ENCODE assay signal across 27 mouse cellular contexts in genomic region chr12:112514897-112515296, GRCm38 (mm10). TPM values are rescaled to one million over a fixed set of nuclear protein-coding genes. Genes with fewer than 3 reads are reported as not detected.
A peak's percentile ranks its signal among the peaks of the same experiment; 100 is the strongest.
DNase-seq lines count a peak whose midpoint lies in the region; ATAC-seq and TF ChIP-seq lines count a peak whose summit lies in the region.
"Had no signal": no experiment of that assay in that cellular context is flagged by ENCODE, and none has a peak within 500 bp of the region (broad histone marks: within the 10 kb centered on the region; RNA-seq: fewer than 3 reads in every experiment).

No protein-coding gene starts in this region.

- H3K4me1 ChIP-seq in hindbrain, postnatal 0 days (ENCODE audit: insufficient read depth, low read length): 0 out of 2 replicates have a peak, but pooled peaks cover 12% of the 10 kb centered on the region
- peaks cover 39% of the 10 kb centered on the region for H3K4me1 ChIP-seq in hindbrain, embryonic 13.5 days (replicated peaks)
- peaks cover 0 to 15% of the 10 kb centered on the region in 2 experiments; a peak in 2 of 4 replicates for H3K4me1 ChIP-seq in liver, embryonic 14.5 days (replicated peaks; ENCODE audit: control insufficient read depth in 2 of 2, insufficient read depth in 2 of 2, low read length in 1 of 2)
- peaks cover 33% of the 10 kb centered on the region for H3K4me1 ChIP-seq in liver, embryonic 12.5 days
- H3K4me1 ChIP-seq in E14TG2a.4 (replicated peaks; ENCODE audit: low read depth, low read length) (peaks cover 50% of the 10 kb centered on the region), G1E (ENCODE audit: insufficient read depth, low read depth, low read length) (peaks cover 4% of the 10 kb centered on the region)

- WGBS in hindbrain, postnatal 0 days: 49% methylated on average over 3 of the region's 3 CpGs
- 48% methylated on average over 3 of the region's 3 CpGs for WGBS in hindbrain, embryonic 13.5 days
- WGBS in liver, embryonic 14.5 days (ENCODE audit: insufficient replicate concordance): 31% methylated on average over 3 of the region's 3 CpGs
- 37% methylated on average over 3 of the region's 3 CpGs for WGBS in liver, embryonic 12.5 days (ENCODE audit: insufficient replicate concordance)

- no peak for DNase-seq in hindbrain, postnatal 0 days (ENCODE audit: low spot score)
- no peak for DNase-seq in liver, embryonic 14.5 days (ENCODE audit: low read depth in 3 of 3, low spot score in 3 of 3)
- DNase-seq in G1E (ENCODE audit: low spot score): no peak
- DNase-seq in cerebellum, postnatal 10 days: no peak
- DNase-seq: adrenal gland, adult 2 months; cerebellum, adult 18-20 months; cerebellum, postnatal 25 days; gastrocnemius, postnatal 14 days; heart, adult 18-20 months; heart, postnatal 14 days; kidney, postnatal 4 days; liver; lung, adult 2 months; thymus, postnatal 36 days had no signal

- H3K4me2 ChIP-seq in hindbrain, postnatal 0 days (ENCODE audit: low read depth, low read length): no peak overlapping the region
- no peak overlapping the region for H3K4me2 ChIP-seq in hindbrain, embryonic 13.5 days
- no peak overlapping the region for H3K4me2 ChIP-seq in liver, embryonic 14.5 days (ENCODE audit: low read depth)
- H3K4me2 ChIP-seq in liver, embryonic 12.5 days: no peak overlapping the region
- H3K4me2 ChIP-seq: embryonic facial prominence, embryonic 12.5 days; forebrain, embryonic 13.5 days; heart, embryonic 13.5 days; hindbrain, embryonic 14.5 days; intestine, embryonic 15.5 days; kidney, embryonic 15.5 days; neural tube, embryonic 15.5 days; stomach, embryonic 15.5 days had no signal

- peak; percentile 25; the same call in 1 of the 2 replicates for TF ChIP-seq CTCF in hindbrain, postnatal 0 days (IDR thresholded peaks at IDR 0.05; ENCODE audit: low read depth)
- TF ChIP-seq CTCF in liver, embryonic 14.5 days (IDR thresholded peaks at IDR 0.05; ENCODE audit: low read depth): peak; percentile 31; the same call in 1 of the 2 replicates
- TF ChIP-seq CTCF in E14TG2a.4 (conservative IDR thresholded peaks at IDR 0.05; ENCODE audit: low read length) (peak; percentile 42), G1E (IDR thresholded peaks at IDR 0.05; ENCODE audit: low read depth, low read length) (0 out of 2 replicates have a peak, but pooled peaks have one; percentile 8)

- no peak for TF ChIP-seq EP300 in liver, embryonic 14.5 days (IDR thresholded peaks at IDR 0.05; ENCODE audit: low read depth)

- ATAC-seq in hindbrain, postnatal 0 days: no peak
- no peak for ATAC-seq in hindbrain, embryonic 13.5 days (ENCODE audit: low FRiP score)
- no peak for ATAC-seq in liver, embryonic 14.5 days (ENCODE audit: insufficient read depth)
- no peak for ATAC-seq in liver, embryonic 12.5 days
- ATAC-seq in G1E (ENCODE audit: extremely low read depth, insufficient number of reproducible peaks, low FRiP score, poor library complexity, severe bottlenecking): no peak
- ATAC-seq: forebrain, embryonic 13.5 days; intestine, embryonic 15.5 days had no signal

- H3K27ac ChIP-seq in hindbrain, postnatal 0 days: no peak overlapping the region
- H3K27ac ChIP-seq in hindbrain, embryonic 13.5 days: no peak overlapping the region
- H3K27ac ChIP-seq in liver, embryonic 14.5 days: no peak overlapping the region
- H3K27ac ChIP-seq in liver, embryonic 12.5 days: no peak overlapping the region
- H3K27ac ChIP-seq: embryonic facial prominence, embryonic 12.5 days; forebrain, embryonic 13.5 days; heart, embryonic 13.5 days; hindbrain, embryonic 14.5 days; intestine, embryonic 15.5 days; kidney, embryonic 15.5 days; limb, embryonic 10.5 days; neural tube, embryonic 15.5 days; stomach, embryonic 15.5 days had no signal

- H3K9ac ChIP-seq in hindbrain, postnatal 0 days (replicated peaks; ENCODE audit: low read length): no peak overlapping the region
- no peak overlapping the region for H3K9ac ChIP-seq in hindbrain, embryonic 13.5 days
- no peak overlapping the region for H3K9ac ChIP-seq in liver, embryonic 14.5 days (replicated peaks)
- H3K9ac ChIP-seq in liver, embryonic 12.5 days: no peak overlapping the region
- H3K9ac ChIP-seq: embryonic facial prominence, embryonic 12.5 days; forebrain, embryonic 13.5 days; heart, embryonic 13.5 days; hindbrain, embryonic 14.5 days; intestine, embryonic 15.5 days; kidney, embryonic 15.5 days; neural tube, embryonic 15.5 days; stomach, embryonic 15.5 days had no signal

- no peaks in the 10 kb centered on the region for H3K27me3 ChIP-seq in hindbrain, postnatal 0 days (ENCODE audit: insufficient read depth, low read length)
- H3K27me3 ChIP-seq in hindbrain, embryonic 13.5 days: peaks cover 40% of the 10 kb centered on the region
- H3K27me3 ChIP-seq in liver, embryonic 14.5 days (ENCODE audit: control insufficient read depth, insufficient read depth, low read length): peaks cover 3% of the 10 kb centered on the region; the same call in 1 of the 2 replicates
- H3K27me3 ChIP-seq in liver, embryonic 12.5 days (replicated peaks): peaks cover 42% of the 10 kb centered on the region
- H3K27me3 ChIP-seq in E14TG2a.4 (ENCODE audit: insufficient read depth, low read length) (peaks cover 27% of the 10 kb centered on the region), G1E (ENCODE audit: insufficient read depth, low read length) (no peaks in the 10 kb centered on the region; the same call in 1 of the 2 replicates)
- H3K27me3 ChIP-seq: neural tube, embryonic 15.5 days had no signal

- H3K4me3 ChIP-seq in hindbrain, postnatal 0 days (ENCODE audit: low read length): no peak overlapping the region
- no peak overlapping the region for H3K4me3 ChIP-seq in hindbrain, embryonic 13.5 days
- no peak overlapping the region for H3K4me3 ChIP-seq in liver, embryonic 14.5 days (ENCODE audit: insufficient read depth in 1 of 2, low read depth in 2 of 2, low read length in 2 of 2)
- no peak overlapping the region for H3K4me3 ChIP-seq in liver, embryonic 12.5 days
- no peak overlapping the region for H3K4me3 ChIP-seq in E14TG2a.4 (replicated peaks; ENCODE audit: low read length)
- no peak overlapping the region for H3K4me3 ChIP-seq in G1E (ENCODE audit: low read depth, low read length)
- H3K4me3 ChIP-seq: embryonic facial prominence, embryonic 12.5 days; forebrain, embryonic 13.5 days; heart, embryonic 13.5 days; intestine, embryonic 15.5 days; kidney, embryonic 15.5 days; limb, embryonic 10.5 days; neural tube, embryonic 15.5 days; stomach, embryonic 15.5 days had no signal

- H3K36me3 ChIP-seq in hindbrain, postnatal 0 days (ENCODE audit: insufficient read depth, low read length): no peaks in the 10 kb centered on the region
- H3K36me3 ChIP-seq in hindbrain, embryonic 13.5 days: no peaks in the 10 kb centered on the region
- H3K36me3 ChIP-seq in liver, embryonic 14.5 days (replicated peaks; ENCODE audit: control insufficient read depth, insufficient read depth, low read depth): no peaks in the 10 kb centered on the region
- no peaks in the 10 kb centered on the region for H3K36me3 ChIP-seq in liver, embryonic 12.5 days
- H3K36me3 ChIP-seq in E14TG2a.4 (ENCODE audit: insufficient read depth, low read length) (no peaks in the 10 kb centered on the region), G1E (replicated peaks) (no peaks in the 10 kb centered on the region)
- H3K36me3 ChIP-seq: embryonic facial prominence, embryonic 12.5 days; heart, embryonic 13.5 days; intestine, embryonic 15.5 days; kidney, embryonic 15.5 days; limb, embryonic 10.5 days; neural tube, embryonic 15.5 days; stomach, embryonic 15.5 days had no signal

- H3K9me3 ChIP-seq in hindbrain, postnatal 0 days (ENCODE audit: low read length): no peaks in the 10 kb centered on the region
- H3K9me3 ChIP-seq in hindbrain, embryonic 13.5 days: no peaks in the 10 kb centered on the region
- H3K9me3 ChIP-seq in liver, embryonic 14.5 days (ENCODE audit: control insufficient read depth, low read length): no peaks in the 10 kb centered on the region
- no peaks in the 10 kb centered on the region for H3K9me3 ChIP-seq in liver, embryonic 12.5 days (replicated peaks)
- H3K9me3 ChIP-seq in E14TG2a.4 (ENCODE audit: low read length) (no peaks in the 10 kb centered on the region), G1E (replicated peaks) (no peaks in the 10 kb centered on the region)
- H3K9me3 ChIP-seq: embryonic facial prominence, embryonic 12.5 days; forebrain, embryonic 13.5 days; heart, embryonic 13.5 days; intestine, embryonic 15.5 days; kidney, embryonic 15.5 days; limb, embryonic 10.5 days; neural tube, embryonic 15.5 days; stomach, embryonic 15.5 days had no signal

RNA-seq across cellular contexts. Expression of gene Tmem179, which starts 1.6 kb away (rescaled TPM):
- total RNA-seq in hindbrain, postnatal 0 days (2014; rRNA removed): 134 and 141 TPM in 2 replicates
- polyA plus RNA-seq in hindbrain, postnatal 0 days (2015; fragmentation: Nextera tagmentation; extraction: Ambion mirVana): 94.1 and 96.2 TPM in 2 replicates
- 40.8 and 44.4 TPM in 2 replicates for polyA plus RNA-seq in hindbrain, embryonic 13.5 days (2015; fragmentation: Nextera tagmentation; extraction: Ambion mirVana)
- 0.02 and 0.09 TPM in 2 replicates for polyA plus RNA-seq in liver, embryonic 14.5 days (2012; rRNA removed)
- 0.05 and 0.08 TPM in 2 replicates for polyA plus RNA-seq in liver, embryonic 14.5 days (2014; fragmentation: Nextera tagmentation; extraction: Ambion mirVana)
- polyA plus RNA-seq in liver, embryonic 12.5 days (2016; fragmentation: Nextera tagmentation; extraction: Ambion mirVana): 0.31 and 0.38 TPM in 2 replicates
- not detected in 2 replicates for total RNA-seq in G1E (2014; fragmentation: Nextera tagmentation)
- total RNA-seq in G1E (2017): 0.06 TPM in 1 of 2 replicates, not detected in the other
- 0.02 TPM in 1 of 2 replicates, not detected in the other for polyA plus RNA-seq in G1E (2012)
- total RNA-seq: gastrocnemius, postnatal 14 days; heart, postnatal 14 days; megakaryocyte-erythroid progenitor cell, adult 5-6 weeks had no signal
- polyA plus RNA-seq: limb, embryonic 10.5 days had no signal

RNA-seq across cellular contexts. Expression of gene A530016L24Rik, which starts 25.6 kb away (rescaled TPM):
- total RNA-seq in hindbrain, postnatal 0 days (2014; rRNA removed): not detected in 2 replicates
- 0.11 TPM in 1 of 2 replicates, not detected in the other for polyA plus RNA-seq in hindbrain, postnatal 0 days (2015; fragmentation: Nextera tagmentation; extraction: Ambion mirVana)
- 0.12 TPM in 1 of 2 replicates, not detected in the other for polyA plus RNA-seq in hindbrain, embryonic 13.5 days (2015; fragmentation: Nextera tagmentation; extraction: Ambion mirVana)
- polyA plus RNA-seq in liver, embryonic 14.5 days (2012; rRNA removed): 0.02 and 0.04 TPM in 2 replicates
- polyA plus RNA-seq in liver, embryonic 14.5 days (2014; fragmentation: Nextera tagmentation; extraction: Ambion mirVana): 0.06 and 0.09 TPM in 2 replicates
- not detected in 2 replicates for polyA plus RNA-seq in liver, embryonic 12.5 days (2016; fragmentation: Nextera tagmentation; extraction: Ambion mirVana)
- total RNA-seq in G1E (2014; fragmentation: Nextera tagmentation) (not detected in 2 replicates), G1E (2017) (0.17 and 0.27 TPM in 2 replicates)
- polyA plus RNA-seq in G1E (2012): not detected in 2 replicates
- total RNA-seq: megakaryocyte-erythroid progenitor cell, adult 5-6 weeks had no signal
- polyA plus RNA-seq: embryonic facial prominence, embryonic 12.5 days; forebrain, embryonic 13.5 days; limb, embryonic 10.5 days had no signal

Comparison
In these comparisons a context has a peak if more than half of its experiments do, and no peak if none do; other contexts are left out.
1. RNA of gene Tmem179, which starts 1.6 kb away (polyA plus RNA-seq): 94.1 to 96.2 TPM in hindbrain, postnatal 0 days and 40.8 to 44.4 TPM in hindbrain, embryonic 13.5 days; 0.31 to 0.38 TPM in liver, embryonic 12.5 days, 0.02 to 0.09 TPM in liver, embryonic 14.5 days and 0.02 TPM in G1E; every median in the first group is over 10 times any median in the second.
2. Peak in every context shown above with its lines, with median percentiles within 50 percentile points of each other: CTCF ChIP-seq.